Mouse (Mus musculus): Measurements from ENCODE around the gene Apbb1ip.

DNA sequence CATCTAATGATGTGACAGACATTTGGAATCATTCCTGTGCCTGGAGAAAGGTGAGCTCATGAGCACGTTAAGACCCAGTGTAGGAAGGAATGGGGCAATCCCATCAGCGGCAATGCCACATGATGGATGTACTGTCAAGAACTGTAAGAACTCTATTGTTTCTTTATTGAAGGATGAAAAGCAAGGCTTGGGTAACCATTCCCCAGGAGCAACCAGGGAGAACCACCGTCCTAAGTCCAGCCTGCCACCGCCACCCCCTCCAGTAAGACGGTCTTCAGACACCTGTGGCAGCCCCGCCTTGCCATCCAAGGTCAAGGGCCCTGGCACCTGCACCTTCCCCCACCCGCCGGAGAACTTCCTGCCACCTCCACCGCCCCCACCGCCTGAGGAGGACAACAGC, 100.7 kb downstream of the Apbb1ip start:
- no peak for TF ChIP-seq CTCF (IDR thresholded peaks at IDR 0.05; ENCODE audit: control insufficient read depth, insufficient read depth, insufficient read length)
- no peak for TF ChIP-seq MAX (IDR thresholded peaks at IDR 0.05)
- TF ChIP-seq MYOD1 (IDR thresholded peaks at IDR 0.05; ENCODE audit: control insufficient read depth, insufficient read length, low read depth) = no peak
